Mouse (Mus musculus) hindbrain, embryonic 14.5 days (tissue): Measurements from ENCODE around the gene Fam168b. TPM values are rescaled to one million over a fixed set of nuclear protein-coding genes. Genes with fewer than 3 reads are reported as not detected.

Source experiments
- ATAC-seq: fragments of 200-750 bp; cut with Nextera tagmentation; 2 replicates; pipeline ENCODE4 v1.8.0; 2017; ENCODE audit warnings: moderate number of reproducible peaks, mild to moderate bottlenecking, moderate TSS enrichment, moderate library complexity; ENCODE audit not compliant: low FRiP score
- DNase-seq: peaks from one replicate; pipeline ENCODE4 v3.0.0-alpha.2; 2015; ENCODE audit warnings: low spot score
- H3K27ac ChIP-seq: fragments of 300-500 bp; sonication (generic); 2 replicates; pipeline ENCODE4 v1.5.1; 2014; ENCODE audit warnings: mild to moderate bottlenecking, moderate library complexity
- H3K27me3 ChIP-seq: fragments of 300-500 bp; sonication (generic); 2 replicates; pipeline ENCODE4 v1.6.1; 2014; ENCODE audit warnings: mild to moderate bottlenecking, low read length, mixed read lengths; ENCODE audit not compliant: control insufficient read depth, insufficient read depth
- H3K36me3 ChIP-seq: fragments of 300-500 bp; sonication (generic); replicated peaks from 2 replicates; pipeline ENCODE4 v1.6.1; 2014; ENCODE audit not compliant: control insufficient read depth, insufficient read depth
- H3K4me1 ChIP-seq: fragments of 300-500 bp; sonication (generic); replicated peaks from 2 replicates; pipeline ENCODE4 v1.6.1; 2014; ENCODE audit warnings: antibody characterized with exemption, low read length, mixed read lengths; ENCODE audit not compliant: control insufficient read depth, insufficient read depth
- H3K4me2 ChIP-seq: fragments of 300-500 bp; sonication (generic); replicated peaks from 2 replicates; pipeline ENCODE4 v1.6.1; 2014; ENCODE audit warnings: mild to moderate bottlenecking, moderate library complexity
- H3K4me3 ChIP-seq: fragments of 300-500 bp; sonication (generic); replicated peaks from 2 replicates; pipeline ENCODE4 v1.5.1; 2014; ENCODE audit warnings: mild to moderate bottlenecking, low read length
- H3K9ac ChIP-seq: fragments of 300-500 bp; sonication (generic); 2 replicates; pipeline ENCODE4 v1.6.1; 2014
- H3K9me3 ChIP-seq: fragments of 300-500 bp; sonication (generic); 2 replicates; pipeline ENCODE4 v1.6.1; 2016; ENCODE audit warnings: low read length; ENCODE audit not compliant: control insufficient read depth
- WGBS: fragments of 180-500 bp; shearing (Covaris S2); extraction: QIAGEN DNeasy Blood & Tissue Kit; methylation state at CpG from one replicate; pipeline ENCODE4 v1.1.7; 2014; 5-methylcytosine and 5-hydroxymethylcytosine counted together
- polyA plus RNA-seq: library from polyadenylated mRNA; unstranded; fragments of >200 nt; fragmentation: Nextera tagmentation; extraction: Ambion mirVana; gene quantifications from 2 replicates; pipeline ENCODE4 v1.2.1, GENCODE M21; 2014

Gene Fam168b
- polyA plus RNA-seq, 1 experiment from 2014 or later = 114 TPM

DNA sequence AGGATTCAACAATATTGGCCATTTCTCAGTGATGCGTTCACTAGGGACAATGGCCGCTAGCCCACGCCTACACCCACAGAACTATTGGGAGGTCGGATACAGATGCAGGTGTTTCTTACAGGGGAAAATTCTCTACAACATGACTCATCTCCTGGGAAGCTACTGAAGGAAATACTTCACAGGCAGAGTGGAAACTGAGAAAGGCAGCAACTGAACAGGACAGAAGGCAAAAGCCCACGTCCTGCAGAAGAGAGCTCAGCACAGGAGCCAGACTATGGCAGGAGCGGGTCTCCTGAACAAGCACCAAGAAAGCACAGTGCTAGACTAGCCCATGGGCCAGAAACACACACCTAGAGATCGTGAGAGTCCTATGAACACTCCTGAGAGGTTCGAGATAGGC, 18.7 kb downstream of the Fam168b start:
- no peak overlapping the region for H3K4me2 ChIP-seq
- H3K4me3 ChIP-seq = no peak overlapping the region
- H3K9ac ChIP-seq = no peak overlapping the region
- no peaks in the 10 kb centered on the region for H3K4me1 ChIP-seq
- ATAC-seq = no peak
- no peaks in the 10 kb centered on the region for H3K27me3 ChIP-seq
- peaks cover 82% of the 10 kb centered on the region for H3K36me3 ChIP-seq
- no peak for DNase-seq
- 91% methylated on average over 8 of the region's 8 CpGs for WGBS
- no peak overlapping the region for H3K27ac ChIP-seq
- H3K9me3 ChIP-seq = no peaks in the 10 kb centered on the region

DNA sequence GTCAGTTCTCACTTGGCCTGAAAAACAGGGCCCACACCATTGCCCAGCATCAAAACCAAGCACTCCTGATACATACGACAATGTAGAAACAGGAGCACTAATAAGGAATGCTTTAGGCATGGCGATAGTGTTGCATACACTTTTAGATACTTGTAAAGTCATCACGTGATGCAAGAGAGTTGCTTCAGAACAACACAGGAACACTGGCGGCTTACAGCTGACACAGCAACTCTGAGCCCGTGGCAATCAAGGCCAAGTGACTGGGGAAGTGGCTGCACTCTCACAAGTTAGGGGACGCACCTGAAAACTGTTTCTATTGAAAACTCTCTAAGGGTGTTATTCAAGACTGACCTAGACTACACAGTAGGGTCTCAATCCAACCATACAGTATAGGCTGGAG, 19.5 kb downstream of the Fam168b start:
- Histone ChIP-seq H3K36me3 (peaks cover 83% of the 10 kb centered on the region), H3K9ac (no peak overlapping the region), H3K27ac (no peak overlapping the region), H3K4me2 (no peak overlapping the region), H3K27me3 (no peaks in the 10 kb centered on the region), H3K9me3 (no peaks in the 10 kb centered on the region), H3K4me1 (no peaks in the 10 kb centered on the region), H3K4me3 (no peak overlapping the region)
- DNase-seq = no peak
- WGBS = 88% methylated on average over 6 of the region's 6 CpGs
- ATAC-seq = no peak

DNA sequence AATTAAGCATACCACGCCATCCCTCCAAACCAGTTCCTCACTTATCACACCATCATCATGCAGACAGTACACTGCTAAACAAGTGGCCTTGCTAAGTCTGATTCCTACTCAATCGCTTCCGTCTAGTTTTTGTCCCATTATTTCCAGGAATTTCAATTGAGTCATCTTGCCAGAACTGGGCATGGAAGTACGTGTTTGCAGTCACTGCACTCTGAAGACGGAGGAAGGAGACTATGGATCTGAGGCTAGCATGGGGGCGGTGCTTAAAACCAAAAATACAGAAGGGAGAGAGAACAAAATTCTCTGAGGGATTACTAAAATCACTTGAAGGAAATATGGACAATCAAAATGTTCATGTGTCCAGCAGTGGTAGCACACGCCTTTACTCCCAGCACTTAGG, 20.1 kb downstream of the Fam168b start:
- 94% methylated on average over 7 of the region's 7 CpGs for WGBS
- Histone ChIP-seq H3K27ac (no peak overlapping the region), H3K9ac (no peak overlapping the region), H3K9me3 (no peaks in the 10 kb centered on the region), H3K4me1 (no peaks in the 10 kb centered on the region), H3K27me3 (no peaks in the 10 kb centered on the region), H3K4me2 (no peak overlapping the region), H3K4me3 (no peak overlapping the region), H3K36me3 (peaks cover 83% of the 10 kb centered on the region)
- ATAC-seq (no peak), DNase-seq (no peak)

DNA sequence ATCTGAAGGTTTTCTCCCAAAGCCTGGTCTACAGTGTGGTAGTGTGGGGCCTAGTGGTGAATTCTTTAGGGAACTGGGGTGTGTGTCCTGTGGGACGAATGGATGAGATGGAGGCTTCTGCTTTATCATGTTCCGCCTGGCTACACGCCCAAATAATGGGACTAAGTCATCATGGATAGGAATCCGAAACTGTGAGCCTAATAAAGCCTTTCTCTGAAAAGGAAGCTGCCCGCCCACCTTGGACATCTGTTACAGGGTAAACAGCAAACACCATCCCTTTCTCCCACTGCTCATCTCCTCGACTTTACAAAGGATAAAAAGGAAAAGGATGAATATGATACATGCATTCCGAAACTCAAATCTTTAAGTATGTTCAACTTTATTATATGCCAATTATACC, 20.9 kb downstream of the Fam168b start:
- Histone ChIP-seq H3K9me3 (no peaks in the 10 kb centered on the region), H3K4me2 (no peak overlapping the region), H3K9ac (no peak overlapping the region), H3K4me3 (no peak overlapping the region), H3K27ac (no peak overlapping the region), H3K4me1 (no peaks in the 10 kb centered on the region), H3K36me3 (peaks cover 84% of the 10 kb centered on the region), H3K27me3 (no peaks in the 10 kb centered on the region)
- WGBS = 85% methylated on average over 7 of the region's 7 CpGs
- DNase-seq (no peak), ATAC-seq (no peak)

DNA sequence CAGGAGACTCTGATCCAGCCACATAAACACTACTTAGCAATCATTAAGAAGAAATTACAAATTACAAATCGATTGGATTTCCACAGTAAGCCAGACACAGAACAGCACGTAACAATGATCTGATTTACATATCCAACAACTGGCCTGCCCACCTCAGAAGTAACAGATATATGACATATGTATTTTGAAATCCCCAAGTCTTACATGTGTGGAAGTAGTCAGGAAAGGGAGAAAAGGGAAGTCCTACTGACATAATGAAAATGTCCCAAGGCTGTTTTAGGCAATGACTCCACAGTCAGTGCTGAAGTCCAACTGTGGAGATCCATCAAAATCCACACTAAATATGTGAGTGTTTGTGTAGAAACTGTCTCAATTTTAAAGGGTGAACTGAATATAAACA, 21.5 kb downstream of the Fam168b start:
- no peak overlapping the region for H3K27ac ChIP-seq
- ATAC-seq (no peak), DNase-seq (no peak)
- no peaks in the 10 kb centered on the region for H3K4me1 ChIP-seq
- no peak overlapping the region for H3K4me2 ChIP-seq
- WGBS = 91% methylated on average over 2 of the region's 2 CpGs
- no peaks in the 10 kb centered on the region for H3K27me3 ChIP-seq
- H3K9me3 ChIP-seq = no peaks in the 10 kb centered on the region
- H3K36me3 ChIP-seq = peaks cover 90% of the 10 kb centered on the region
- H3K9ac ChIP-seq = no peak overlapping the region
- H3K4me3 ChIP-seq = no peak overlapping the region

DNA sequence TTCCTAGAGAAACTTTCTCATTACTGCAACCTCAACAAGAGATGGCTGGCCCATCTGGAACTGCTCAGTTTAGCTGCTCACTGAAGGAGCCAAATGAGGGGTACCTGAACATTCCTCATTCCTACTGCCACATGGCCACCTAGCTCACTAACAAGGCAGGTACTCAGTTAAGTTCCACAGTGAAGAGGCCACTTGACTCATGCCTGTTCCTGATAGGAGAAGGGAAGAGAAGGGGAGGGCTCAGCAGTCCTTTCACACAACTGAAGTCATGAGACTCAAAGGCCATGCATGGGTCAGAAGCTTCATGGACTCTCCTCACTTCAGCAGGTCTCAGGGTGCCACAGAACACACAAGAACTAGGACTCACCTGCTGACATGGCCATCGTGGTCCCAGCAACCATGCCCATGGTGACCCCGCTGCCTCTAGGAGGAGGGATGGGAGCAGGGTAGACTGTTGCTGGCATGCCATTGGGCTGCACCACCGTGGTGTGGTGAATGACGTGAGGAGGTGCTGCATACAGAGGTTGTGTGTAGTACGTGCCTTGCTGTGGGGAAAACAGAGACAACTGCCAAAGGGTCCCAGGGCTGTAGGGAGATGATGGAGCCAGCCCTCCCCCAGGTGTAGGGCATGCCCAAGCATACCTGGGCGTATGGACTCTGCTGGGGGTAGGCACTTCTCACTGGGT, 23.5 kb downstream of the Fam168b start:
- Histone ChIP-seq H3K4me2 (no peak overlapping the region), H3K9me3 (no peaks in the 10 kb centered on the region), H3K4me1 (no peaks in the 10 kb centered on the region), H3K27ac (no peak overlapping the region), H3K27me3 (no peaks in the 10 kb centered on the region), H3K9ac (no peak overlapping the region), H3K4me3 (no peak overlapping the region), H3K36me3 (peaks cover 93% of the 10 kb centered on the region)
- 93% methylated on average over 6 of the region's 6 CpGs for WGBS
- no peak for ATAC-seq
- no peak for DNase-seq

DNA sequence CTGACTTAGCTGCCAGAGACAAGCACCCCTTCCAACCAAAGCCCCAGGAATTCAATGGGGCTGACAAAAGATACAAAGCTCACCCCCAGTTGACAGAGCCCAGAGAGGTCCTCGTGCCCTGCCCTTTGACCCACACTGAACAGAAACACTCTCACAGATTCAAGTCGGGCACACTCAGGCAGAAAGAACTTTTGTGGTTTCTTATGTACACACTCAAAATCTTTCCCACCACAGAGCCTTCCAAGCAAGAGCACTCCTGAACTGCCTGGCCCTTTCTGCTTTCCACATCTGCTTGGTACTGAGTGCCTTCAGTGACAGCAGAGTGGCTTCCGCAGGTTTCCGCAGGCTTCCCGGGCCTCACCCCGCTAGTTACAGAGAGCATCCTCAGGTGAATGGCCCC, 27.0 kb downstream of the Fam168b start:
- no peak for ATAC-seq
- H3K36me3 ChIP-seq = peaks cover 95% of the 10 kb centered on the region
- 69% methylated on average over 6 of the region's 6 CpGs for WGBS

DNA sequence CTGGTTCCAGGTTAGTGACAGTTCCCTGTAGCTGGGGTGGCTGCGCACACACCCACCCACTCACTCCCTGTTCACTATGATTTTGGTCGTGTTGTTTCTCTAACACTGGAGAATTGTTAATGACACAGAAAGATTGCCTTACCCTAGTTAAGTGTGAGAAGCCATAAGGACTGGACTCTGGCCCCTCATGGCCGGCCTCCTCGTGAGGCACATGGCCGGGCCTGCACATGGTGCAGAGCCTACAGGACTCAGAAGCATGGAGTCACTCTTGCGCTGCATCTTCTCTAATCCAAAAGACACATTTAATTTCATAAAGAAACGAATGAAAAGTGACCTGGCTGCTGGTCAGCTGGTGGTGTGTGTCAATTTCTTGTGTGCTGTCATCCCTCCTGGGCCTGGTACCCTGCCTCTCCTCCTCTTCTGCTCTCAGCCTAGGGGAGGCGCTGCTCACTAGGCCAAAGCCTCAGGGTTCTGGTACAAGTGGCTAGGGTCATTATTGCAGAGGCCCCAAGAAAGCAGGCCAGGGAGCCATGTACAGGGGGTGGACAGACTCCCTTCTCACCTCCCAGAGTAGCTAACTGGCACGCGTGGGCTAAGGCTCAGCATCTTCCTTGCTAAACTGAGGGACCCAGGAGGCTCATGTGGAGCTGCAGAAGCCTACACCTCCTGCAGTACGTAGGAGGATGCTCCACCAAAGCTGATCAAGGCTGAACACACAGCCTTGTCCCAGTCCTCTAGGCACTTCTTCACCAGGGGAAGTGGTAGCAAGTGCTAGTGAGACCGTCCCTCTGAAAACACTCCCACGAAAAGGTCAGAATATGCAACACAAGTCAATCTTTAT, 30.2 kb downstream of the Fam168b start:
- H3K4me3 ChIP-seq = no peak overlapping the region
- no peaks in the 10 kb centered on the region for H3K27me3 ChIP-seq
- H3K27ac ChIP-seq = no peak overlapping the region
- H3K36me3 ChIP-seq = peaks cover 89% of the 10 kb centered on the region
- H3K4me2 ChIP-seq = no peak overlapping the region
- 94% methylated on average over 13 of the region's 13 CpGs for WGBS
- no peaks in the 10 kb centered on the region for H3K4me1 ChIP-seq
- no peak overlapping the region for H3K9ac ChIP-seq
- ATAC-seq (no peak), DNase-seq (no peak)
- no peaks in the 10 kb centered on the region for H3K9me3 ChIP-seq

More for the DNA sequence above, 27.0 kb downstream of the Fam168b start:
- H3K27ac ChIP-seq = no peak overlapping the region
- H3K9me3 ChIP-seq = no peaks in the 10 kb centered on the region
- no peak for DNase-seq
- H3K9ac ChIP-seq = no peak overlapping the region
- H3K4me1 ChIP-seq = no peaks in the 10 kb centered on the region
- H3K4me2 ChIP-seq = no peak overlapping the region
- no peak overlapping the region for H3K4me3 ChIP-seq
- H3K27me3 ChIP-seq = no peaks in the 10 kb centered on the region

DNA sequence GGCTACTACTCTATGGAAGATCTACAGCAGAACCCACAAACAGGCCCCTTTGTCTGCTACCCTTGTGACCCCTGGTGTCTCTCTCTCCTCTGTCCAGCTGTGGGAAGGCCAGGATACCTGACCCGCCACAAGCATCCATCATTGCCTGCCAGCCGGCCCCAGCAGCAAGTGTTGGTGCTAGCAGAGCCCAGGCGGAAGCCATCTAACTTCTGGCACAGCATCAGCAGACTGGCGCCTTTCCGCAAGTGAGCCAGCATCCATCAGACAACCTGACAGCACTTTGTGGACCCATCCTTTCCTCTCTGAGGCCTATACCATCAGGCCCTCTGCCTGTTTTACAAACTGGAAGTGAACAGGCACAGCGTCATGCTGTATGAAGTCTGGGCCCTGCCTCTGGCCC, 31.3 kb downstream of the Fam168b start:
- no peak for DNase-seq
- H3K4me2 ChIP-seq = no peak overlapping the region
- H3K4me1 ChIP-seq = no peaks in the 10 kb centered on the region
- ATAC-seq = no peak
- H3K27me3 ChIP-seq = no peaks in the 10 kb centered on the region
- WGBS = 72% methylated on average over 6 of the region's 6 CpGs
- H3K9me3 ChIP-seq = no peaks in the 10 kb centered on the region
- no peak overlapping the region for H3K4me3 ChIP-seq
- H3K9ac ChIP-seq = no peak overlapping the region
- H3K36me3 ChIP-seq = peaks cover 88% of the 10 kb centered on the region
- H3K27ac ChIP-seq = no peak overlapping the region
